Mouse (Mus musculus) intestine, embryonic 14.5 days (tissue): ENCODE data around the gene Atp6v0a4. TPM values are rescaled to one million over a fixed set of nuclear protein-coding genes. Genes with fewer than 3 reads are reported as not detected.

Source experiments
- ATAC-seq: fragments of 200-750 bp; cut with Nextera tagmentation; replicated peaks from 2 replicates; pipeline ENCODE4 v1.8.0; 2017; ENCODE audit warnings: low read depth, moderate number of reproducible peaks, moderate TSS enrichment, moderate library complexity; ENCODE audit not compliant: low FRiP score, low TSS enrichment
- DNase-seq: peaks from one replicate; pipeline ENCODE4 v3.0.0-alpha.2; 2018; ENCODE audit warnings: low spot score
- H3K27ac ChIP-seq: fragments of 300-500 bp; sonication (generic); 2 replicates; pipeline ENCODE4 v1.5.1; 2014; ENCODE audit warnings: low read depth, mild to moderate bottlenecking, control low read depth
- H3K27me3 ChIP-seq: fragments of 300-500 bp; sonication (generic); replicated peaks from 2 replicates; pipeline ENCODE4 v1.6.1; 2014; ENCODE audit warnings: low read length, control low read depth; ENCODE audit not compliant: control insufficient read depth, insufficient read depth
- H3K36me3 ChIP-seq: fragments of 300-500 bp; sonication (generic); 2 replicates; pipeline ENCODE4 v1.6.1; 2014; ENCODE audit warnings: low read length, control low read depth; ENCODE audit not compliant: control insufficient read depth, insufficient read depth
- H3K4me1 ChIP-seq: fragments of 300-500 bp; sonication (generic); replicated peaks from 2 replicates; pipeline ENCODE4 v1.6.1; 2014; ENCODE audit warnings: low read length, control low read depth, mixed read lengths; ENCODE audit not compliant: control insufficient read depth, insufficient read depth
- H3K4me2 ChIP-seq: fragments of 300-500 bp; sonication (generic); 2 replicates; pipeline ENCODE4 v1.6.1; 2014; ENCODE audit warnings: low read length
- H3K4me3 ChIP-seq: fragments of 300-500 bp; sonication (generic); 2 replicates; pipeline ENCODE4 v1.5.1; 2014; ENCODE audit warnings: low read depth, low read length, control low read depth, mixed read lengths
- H3K9ac ChIP-seq: fragments of 300-500 bp; sonication (generic); 2 replicates; pipeline ENCODE4 v1.6.1; 2014; ENCODE audit warnings: mild to moderate bottlenecking, low read length
- H3K9me3 ChIP-seq: fragments of 300-500 bp; sonication (generic); 2 replicates; pipeline ENCODE4 v1.6.1; 2016; ENCODE audit warnings: low read length, control low read depth; ENCODE audit not compliant: control insufficient read depth
- WGBS: fragments of 180-500 bp; shearing (Covaris S2); extraction: QIAGEN DNeasy Blood & Tissue Kit; methylation state at CpG from one replicate; pipeline ENCODE4 v1.1.7; 2014; 5-methylcytosine and 5-hydroxymethylcytosine counted together
- polyA plus RNA-seq: library from polyadenylated mRNA; unstranded; fragments of >200 nt; fragmentation: Nextera tagmentation; extraction: Ambion mirVana; gene quantifications from 2 replicates; pipeline ENCODE4 v1.2.1, GENCODE M21; 2014

The Atp6v0a4 gene
- polyA plus RNA-seq, 1 experiment from 2014 or later = 1.9 TPM

DNA sequence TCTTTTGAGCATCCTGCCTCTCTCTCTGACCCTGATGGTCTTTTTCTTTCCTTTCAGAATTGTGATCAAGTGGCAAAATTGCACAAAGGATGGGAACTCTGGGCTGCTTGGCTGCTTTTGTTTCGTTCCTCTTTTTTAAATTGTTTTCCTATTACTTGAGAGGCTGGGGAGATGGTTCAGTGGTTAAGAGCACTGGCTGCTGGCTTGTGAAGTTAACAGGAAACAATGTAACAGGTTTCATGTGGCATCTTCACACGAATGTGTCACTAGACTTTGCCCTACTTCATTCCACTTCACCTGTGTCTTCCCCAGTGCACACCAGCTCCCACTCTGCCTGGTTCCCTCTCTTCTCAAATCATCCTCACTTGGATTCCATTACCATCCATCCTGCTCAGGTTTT lies 59.8 kb downstream of the Atp6v0a4 start:
- DNase-seq (no peak), ATAC-seq (no peak)
- Histone ChIP-seq H3K27ac (no peak overlapping the region), H3K4me3 (no peak overlapping the region), H3K9ac (no peak overlapping the region), H3K4me1 (peaks cover 7% of the 10 kb centered on the region; the same call in 1 of the 2 replicates), H3K9me3 (peaks cover 8% of the 10 kb centered on the region; the same call in 1 of the 2 replicates), H3K27me3 (no peaks in the 10 kb centered on the region), H3K36me3 (no peaks in the 10 kb centered on the region), H3K4me2 (no peak overlapping the region)
- 87% methylated on average over 2 of the region's 2 CpGs for WGBS

DNA sequence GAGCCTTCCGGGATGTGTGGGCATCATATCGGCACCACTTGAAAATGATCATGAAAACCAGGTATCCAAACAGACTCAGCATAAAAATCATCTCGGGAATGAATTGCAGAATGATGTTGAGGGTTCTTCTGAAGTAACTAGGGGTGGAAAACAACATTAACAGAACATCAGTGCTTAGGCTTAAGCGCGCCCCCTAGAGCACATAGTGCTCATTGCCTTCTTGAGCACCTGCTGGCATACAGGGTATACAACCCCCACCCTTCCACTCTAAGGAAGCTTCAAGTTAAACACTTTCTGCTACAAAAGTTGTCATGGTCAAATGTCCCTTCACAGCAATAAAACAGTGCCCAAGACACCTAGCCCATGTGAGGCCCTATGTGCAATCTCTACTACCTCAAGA lies 65.6 kb downstream of the Atp6v0a4 start:
- no peak overlapping the region for H3K4me2 ChIP-seq
- no peak overlapping the region for H3K4me3 ChIP-seq
- peaks cover 8% of the 10 kb centered on the region; the same call in 1 of the 2 replicates for H3K9me3 ChIP-seq
- H3K4me1 ChIP-seq = no peaks in the 10 kb centered on the region
- H3K27me3 ChIP-seq = no peaks in the 10 kb centered on the region
- 60% methylated on average over 5 of the region's 5 CpGs for WGBS
- no peak for DNase-seq
- H3K27ac ChIP-seq = no peak overlapping the region
- no peak for ATAC-seq
- no peak overlapping the region for H3K9ac ChIP-seq
- H3K36me3 ChIP-seq = no peaks in the 10 kb centered on the region

GRCm38 (mm10) chr6:38055471-38056330 lies 68.7 kb downstream of the Atp6v0a4 start:
- no peak overlapping the region for H3K9ac ChIP-seq
- WGBS = 80% methylated on average over 15 of the region's 15 CpGs

GRCm38 (mm10) chr6:38049601-38050000 lies 74.8 kb downstream of the Atp6v0a4 start:
- H3K36me3 ChIP-seq = no peaks in the 10 kb centered on the region
- no peak overlapping the region for H3K4me2 ChIP-seq
- 88% methylated on average over 6 of the region's 6 CpGs for WGBS
- no peaks in the 10 kb centered on the region for H3K27me3 ChIP-seq
- no peaks in the 10 kb centered on the region for H3K9me3 ChIP-seq
- no peak overlapping the region for H3K27ac ChIP-seq
- no peak for ATAC-seq
- no peaks in the 10 kb centered on the region for H3K4me1 ChIP-seq
- no peak overlapping the region for H3K4me3 ChIP-seq
- H3K9ac ChIP-seq = no peak overlapping the region
- DNase-seq = no peak

More at GRCm38 (mm10) chr6:38055471-38056330, 68.7 kb downstream of the Atp6v0a4 start:
- no peaks in the 10 kb centered on the region for H3K4me1 ChIP-seq
- no peak overlapping the region for H3K4me3 ChIP-seq
- ATAC-seq (no peak), DNase-seq (no peak)
- no peaks in the 10 kb centered on the region for H3K9me3 ChIP-seq
- no peaks in the 10 kb centered on the region for H3K27me3 ChIP-seq
- H3K27ac ChIP-seq = no peak overlapping the region
- no peak overlapping the region for H3K4me2 ChIP-seq
- no peaks in the 10 kb centered on the region for H3K36me3 ChIP-seq

DNA sequence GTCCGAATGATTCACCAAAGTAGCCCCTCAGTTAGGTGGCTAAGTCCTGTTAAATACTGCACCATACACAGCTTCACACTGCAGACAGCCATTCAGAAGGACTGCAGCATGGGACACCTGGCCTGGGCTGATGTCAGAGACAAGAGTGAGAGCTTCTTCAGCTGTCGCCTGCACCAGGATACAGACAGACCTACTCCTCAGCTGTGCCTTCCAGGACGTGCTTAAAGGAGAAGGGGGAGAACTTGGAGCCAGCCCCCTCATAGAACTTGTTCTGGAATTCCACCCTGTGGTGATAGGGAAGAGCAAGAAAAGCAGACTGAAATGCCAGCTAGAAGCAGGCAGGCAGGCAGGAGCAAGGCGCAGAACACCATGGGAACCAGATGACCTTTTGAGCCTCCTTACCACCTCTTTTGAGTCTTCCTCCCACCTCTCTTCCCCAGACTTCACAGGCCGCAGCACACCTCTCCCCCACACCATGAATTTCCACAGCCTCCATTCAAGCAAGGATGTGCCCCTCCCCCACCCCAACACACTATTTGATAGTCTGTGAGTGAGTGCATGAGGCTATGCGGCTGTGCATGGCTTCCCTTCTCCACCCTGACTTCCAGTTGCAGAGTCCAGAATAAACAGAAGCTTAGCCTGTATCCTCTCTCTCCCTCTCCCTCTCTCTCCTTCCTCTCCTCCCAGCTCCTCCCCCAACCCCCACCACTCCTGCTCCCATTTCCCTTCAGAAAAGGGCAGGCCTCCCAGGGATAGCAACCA lies 75.4 kb downstream of the Atp6v0a4 start:
- no peak for DNase-seq

DNA sequence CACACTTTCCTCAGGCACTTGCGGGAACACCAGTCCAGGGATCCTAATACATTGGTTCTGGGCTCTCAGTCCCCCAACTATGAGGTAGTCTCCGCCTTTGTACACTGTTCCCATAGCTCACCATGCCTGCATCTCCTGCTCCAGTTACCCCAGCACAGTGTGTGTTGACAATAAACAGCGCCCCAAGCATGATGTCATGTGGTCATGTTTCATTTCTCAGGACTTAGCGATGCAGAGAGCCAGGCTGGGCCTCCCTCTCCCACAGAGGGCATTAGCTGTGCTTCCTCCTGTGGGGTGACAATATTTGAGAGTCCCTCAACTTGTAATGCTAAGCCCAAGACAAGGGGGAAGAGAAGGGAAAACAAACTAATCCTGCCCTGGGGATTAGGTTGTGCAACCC lies 76.4 kb downstream of the Atp6v0a4 start:
- WGBS = 75% methylated on average over 4 of the region's 4 CpGs
- Histone ChIP-seq H3K4me3 (no peak overlapping the region), H3K4me2 (no peak overlapping the region), H3K27me3 (no peaks in the 10 kb centered on the region), H3K9ac (no peak overlapping the region), H3K9me3 (no peaks in the 10 kb centered on the region), H3K27ac (no peak overlapping the region), H3K4me1 (no peaks in the 10 kb centered on the region), H3K36me3 (no peaks in the 10 kb centered on the region)
- ATAC-seq (no peak), DNase-seq (no peak)

More for the DNA sequence above, 75.4 kb downstream of the Atp6v0a4 start:
- Histone ChIP-seq H3K9me3 (no peaks in the 10 kb centered on the region), H3K4me1 (no peaks in the 10 kb centered on the region), H3K9ac (no peak overlapping the region), H3K27me3 (no peaks in the 10 kb centered on the region), H3K36me3 (no peaks in the 10 kb centered on the region), H3K27ac (no peak overlapping the region), H3K4me2 (no peak overlapping the region), H3K4me3 (no peak overlapping the region)
- ATAC-seq = no peak
- WGBS = 44% methylated on average over 6 of the region's 6 CpGs

DNA sequence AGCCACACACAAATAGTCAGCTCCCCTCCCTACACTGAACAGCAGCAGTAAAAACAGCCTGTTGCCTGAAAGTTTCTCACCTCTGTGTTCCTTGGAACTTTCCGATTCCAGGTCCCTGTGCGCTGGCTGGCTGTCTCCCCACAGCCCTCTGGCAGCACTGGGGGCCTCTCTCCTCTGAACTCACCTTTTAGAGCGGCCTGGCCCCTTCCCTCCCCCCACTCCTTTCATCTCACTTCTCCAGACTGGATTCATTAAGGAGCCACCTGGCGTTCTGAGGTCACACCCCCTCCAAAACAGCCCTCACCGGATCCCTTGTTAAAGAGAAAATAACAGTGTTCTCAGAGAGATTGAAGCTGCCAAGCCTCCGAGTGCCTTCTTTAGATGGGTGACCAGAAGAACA lies 77.5 kb downstream of the Atp6v0a4 start, which contains the start of gene Svopl:
TSS of gene Svopl (minus strand) at position 159 of the 400 bp plus-strand sequence.
- H3K4me2 ChIP-seq = no peak within 1 kb of the TSS
- H3K27ac ChIP-seq = no peak within 1 kb of the TSS
- whole genome bisulfite sequencing = 32% methylated on average over 6 of the region's 6 CpGs
- H3K36me3 ChIP-seq = no peaks in the 10 kb centered on the region
- H3K4me1 ChIP-seq = no peaks in the 10 kb centered on the region
- ATAC-seq (no peak), DNase-seq (no peak)
- H3K27me3 ChIP-seq = no peaks in the 10 kb centered on the region
- no peaks in the 10 kb centered on the region for H3K9me3 ChIP-seq
- no peak within 1 kb of the TSS for H3K9ac ChIP-seq
- H3K4me3 ChIP-seq = no peak within 1 kb of the TSS

GRCm38 (mm10) chr6:38032801-38033566 lies 91.4 kb downstream of the Atp6v0a4 start:
- no peak for ATAC-seq
- Histone ChIP-seq H3K27me3 (no peaks in the 10 kb centered on the region), H3K27ac (0 out of 2 replicates have a peak overlapping the region, but pooled peaks have one; percentile 1), H3K9ac (no peak overlapping the region), H3K4me1 (peaks cover 6% of the 10 kb centered on the region; the same call in 1 of the 2 replicates), H3K9me3 (no peaks in the 10 kb centered on the region), H3K36me3 (no peaks in the 10 kb centered on the region), H3K4me2 (no peak overlapping the region), H3K4me3 (no peak overlapping the region)
- WGBS = 72% methylated on average over 5 of the region's 5 CpGs
- no peak for DNase-seq
